Mouse (Mus musculus) brain, embryonic 14.5 days (tissue): ENCODE measurements at regions not wholly inside any gene's neighbourhood (a gene's known extent, or its start where the extent isn't known, plus 50 kb on each side); places are given as distances from the start of the nearest gene placed in this dataset.

ENCODE experiments used
- CTCF ChIP-seq: fragments of 200-500 bp; IDR thresholded peaks from 2 replicates; pipeline ENCODE4 v1.5.1; 2012; ENCODE audit warnings: inconsistent platforms, mild to moderate bottlenecking, moderate library complexity, borderline replicate concordance; ENCODE audit not compliant: insufficient read depth, insufficient read length; ENCODE audit errors: extremely low read depth
- POLR2A ChIP-seq: fragments of 200-500 bp; IDR thresholded peaks from 2 replicates; pipeline ENCODE4 v1.6.1; 2012; ENCODE audit warnings: mild to moderate bottlenecking, inconsistent platforms, borderline replicate concordance; ENCODE audit not compliant: poor library complexity, insufficient read depth, insufficient read length, severe bottlenecking; ENCODE audit errors: extremely low read depth

DNA sequence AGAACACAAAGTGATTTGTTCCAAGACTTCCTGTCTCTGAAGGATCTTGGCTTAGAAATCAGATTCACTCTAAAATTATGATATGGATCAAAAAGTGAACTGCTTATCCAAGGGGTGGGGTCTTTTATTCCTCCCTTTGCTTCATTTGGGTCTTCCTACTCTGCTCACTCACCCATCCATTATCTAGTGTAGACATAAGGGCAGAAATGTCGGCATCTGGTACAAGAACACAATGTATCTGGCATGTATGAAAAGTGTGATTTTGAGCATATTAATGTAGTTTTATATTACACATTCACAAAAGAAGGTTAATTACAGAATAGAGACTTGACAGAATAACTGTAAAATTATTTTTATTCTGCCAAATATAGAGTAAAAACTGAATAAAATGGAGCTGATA is 181.5 kb upstream of the Gm11096 start:
- TF ChIP-seq CTCF: no peak
- no peak for TF ChIP-seq POLR2A
